Mouse (Mus musculus) bone marrow, adult 2 months (tissue): ENCODE results near the gene Cul3. TPM values are rescaled to one million over a fixed set of nuclear protein-coding genes. Genes with fewer than 3 reads are reported as not detected.
A peak's percentile ranks its signal among the peaks of the same experiment; 100 is the strongest.

Source experiments
- H3K27ac ChIP-seq: fragments of 200-500 bp; 2 replicates; pipeline ENCODE4 v1.5.1; 2012; ENCODE audit warnings: low read depth, mild to moderate bottlenecking, control low read depth, inconsistent platforms, low read length; ENCODE audit not compliant: control insufficient read depth, poor library complexity, insufficient read depth
- H3K4me1 ChIP-seq: fragments of 200-500 bp; 2 replicates; pipeline ENCODE4 v1.6.1; 2011; ENCODE audit warnings: low read length; ENCODE audit not compliant: control insufficient read depth, insufficient read depth
- H3K4me3 ChIP-seq: fragments of 200-500 bp; replicated peaks from 2 replicates; pipeline ENCODE3; 2011; ENCODE audit warnings: mild to moderate bottlenecking, low read depth, low read length, control low read depth; ENCODE audit not compliant: control insufficient read depth
- CTCF ChIP-seq: fragments of 200-500 bp; IDR thresholded peaks from 2 replicates; pipeline ENCODE4 v1.5.1; 2011; ENCODE audit warnings: low read length, control low read depth; ENCODE audit not compliant: control insufficient read depth, insufficient read depth
- POLR2A ChIP-seq: fragments of 200-500 bp; IDR thresholded peaks from 2 replicates; pipeline ENCODE4 v1.6.1; 2011; ENCODE audit warnings: low read depth, mild to moderate bottlenecking, control low read depth, low read length, borderline replicate concordance; ENCODE audit not compliant: control insufficient read depth
- WGBS: fragments of 180-500 bp; shearing (Covaris S2); methylation state at CpG from one replicate; pipeline ENCODE4 v1.1.7; 2018; 5-methylcytosine and 5-hydroxymethylcytosine counted together
- polyA plus RNA-seq: library from polyadenylated mRNA; stranded (reverse); fragments of >200 nt; gene quantifications from 2 replicates; pipeline ENCODE4 v1.2.4, GENCODE M21; 2011; ENCODE audit warnings: low replicate concordance; ENCODE audit not compliant: missing spikeins, insufficient read depth, insufficient read length

The Cul3 gene
- 29.7 and 48.5 TPM in 2 replicates for polyA plus RNA-seq

GRCm38 (mm10) chr1:80340436-80341376 is at the start of gene Cul3:
Gene Cul3 (minus strand): TSS chr1:80340480.
- TF ChIP-seq CTCF = no peak
- TF ChIP-seq POLR2A = peak; percentile 95
- 2% methylated on average over 83 of the region's 85 CpGs for WGBS

DNA sequence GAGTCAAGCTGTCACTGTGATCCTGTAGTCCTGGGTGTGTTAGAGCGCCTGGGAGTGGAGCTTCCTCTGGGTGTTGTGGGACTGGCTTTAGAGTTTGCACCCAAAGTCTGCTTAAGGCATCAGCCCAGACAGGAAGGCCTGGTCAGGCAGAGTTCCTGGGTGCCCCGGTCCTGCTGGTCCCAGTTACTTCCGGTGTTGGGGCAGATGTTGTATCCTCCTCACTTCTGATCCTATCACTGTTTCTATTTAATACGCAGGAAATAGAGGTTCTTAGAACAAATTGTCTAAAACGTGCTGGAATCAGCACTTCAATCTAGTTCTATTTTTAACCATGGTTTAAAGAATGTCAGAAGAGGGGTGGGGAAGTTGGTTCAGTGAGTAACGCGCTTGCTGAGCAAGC is 49.2 kb upstream of the Cul3 start:
- WGBS = 11% methylated on average over 7 of the region's 7 CpGs
- Histone ChIP-seq H3K27ac (peak overlapping the region; percentile 45; the same call in 1 of the 2 replicates), H3K4me1 (no peaks in the 10 kb centered on the region; the same call in none of the 2 replicates), H3K4me3 (no peak overlapping the region)
- TF ChIP-seq POLR2A = no peak
- TF ChIP-seq CTCF = no peak

More at GRCm38 (mm10) chr1:80340436-80341376, at the start of gene Cul3:
- peak within 1 kb of the TSS; percentile 99 for H3K27ac ChIP-seq
- H3K4me1 ChIP-seq = peaks cover 1% of the 10 kb centered on the region; the same call in 1 of the 2 replicates
- H3K4me3 ChIP-seq = peak within 1 kb of the TSS; percentile 98

DNA sequence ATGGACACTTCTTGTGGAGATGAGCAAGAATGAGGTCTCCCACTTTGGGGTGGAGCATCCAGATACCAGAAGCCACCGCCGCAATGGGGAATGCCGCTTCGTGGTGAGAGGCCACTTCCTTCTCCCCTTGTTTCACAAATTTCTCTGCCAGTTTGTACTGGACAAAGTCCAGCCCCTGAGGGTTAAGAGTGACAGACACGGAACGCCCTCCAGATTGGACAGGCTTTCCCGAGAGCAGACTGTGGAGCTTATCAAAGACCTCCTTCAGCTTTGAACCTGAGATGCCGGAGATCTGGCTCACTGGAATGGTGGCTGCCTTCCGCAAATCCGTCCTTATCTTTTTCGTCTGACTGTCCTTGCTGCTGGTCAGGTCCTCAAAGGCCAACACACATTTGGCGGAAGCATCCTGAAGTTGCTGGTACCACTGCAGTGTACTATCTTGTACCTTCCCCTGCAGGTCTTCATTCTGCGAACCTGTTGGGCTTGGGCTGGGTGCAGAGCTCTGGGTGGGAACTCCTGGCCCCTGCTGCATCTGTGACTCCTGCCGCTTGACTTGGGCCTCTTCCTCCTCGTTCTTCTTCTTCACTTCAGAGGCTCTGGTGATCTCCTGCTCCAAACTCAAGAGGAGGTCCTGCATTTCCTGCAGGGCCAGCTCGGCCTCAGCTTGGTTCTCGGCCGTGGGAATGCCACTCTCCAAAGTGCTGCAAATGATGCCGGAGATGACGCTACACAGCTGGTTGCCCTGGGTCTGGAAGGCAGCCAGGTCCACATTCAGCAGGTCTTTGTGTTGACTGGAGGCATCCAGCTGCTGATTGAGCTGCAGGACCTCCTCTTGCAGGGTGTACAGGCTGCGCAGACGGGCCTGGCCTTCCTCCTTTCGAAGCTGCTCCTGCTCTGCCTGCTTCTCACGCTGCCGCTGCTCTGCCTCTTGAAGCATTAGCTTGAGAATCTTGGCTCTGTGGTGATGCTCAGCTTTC is 43.6 kb upstream of the Cul3 start:
- peak overlapping the region; percentile 43 for H3K4me3 ChIP-seq
- 9% methylated on average over 25 of the region's 25 CpGs for WGBS

DNA sequence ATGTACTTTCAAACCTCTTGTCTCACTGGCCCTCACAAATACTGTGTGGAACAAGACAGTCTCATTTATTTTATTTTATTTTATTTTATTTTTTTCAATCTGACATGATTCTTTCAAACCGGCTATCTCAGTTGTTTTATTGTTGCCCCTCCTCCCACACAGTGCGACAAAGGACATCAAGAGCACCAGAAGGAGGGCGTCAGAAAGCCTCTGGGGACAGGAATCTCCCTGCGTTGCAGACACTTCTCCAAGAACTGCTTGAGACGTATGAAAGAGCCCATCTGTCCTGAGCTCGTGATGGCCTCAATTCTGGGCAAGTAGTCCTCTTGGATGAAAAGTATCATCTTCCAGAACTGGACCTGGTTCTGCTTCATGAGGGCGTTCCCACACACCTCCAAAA is 42.6 kb upstream of the Cul3 start:
- Histone ChIP-seq H3K27ac (no peak overlapping the region), H3K4me3 (no peak overlapping the region), H3K4me1 (peaks cover 7% of the 10 kb centered on the region)
- WGBS = 39% methylated on average over 7 of the region's 7 CpGs
- TF ChIP-seq POLR2A = no peak
- TF ChIP-seq CTCF = no peak

More for the DNA sequence above, 43.6 kb upstream of the Cul3 start:
- peak overlapping the region; percentile 4 for H3K27ac ChIP-seq
- H3K4me1 ChIP-seq = peaks cover 7% of the 10 kb centered on the region
- TF ChIP-seq CTCF (0 out of 2 replicates have a peak, but pooled peaks have one; percentile 2), POLR2A (peak; percentile 12; the same call in 1 of the 2 replicates)

DNA sequence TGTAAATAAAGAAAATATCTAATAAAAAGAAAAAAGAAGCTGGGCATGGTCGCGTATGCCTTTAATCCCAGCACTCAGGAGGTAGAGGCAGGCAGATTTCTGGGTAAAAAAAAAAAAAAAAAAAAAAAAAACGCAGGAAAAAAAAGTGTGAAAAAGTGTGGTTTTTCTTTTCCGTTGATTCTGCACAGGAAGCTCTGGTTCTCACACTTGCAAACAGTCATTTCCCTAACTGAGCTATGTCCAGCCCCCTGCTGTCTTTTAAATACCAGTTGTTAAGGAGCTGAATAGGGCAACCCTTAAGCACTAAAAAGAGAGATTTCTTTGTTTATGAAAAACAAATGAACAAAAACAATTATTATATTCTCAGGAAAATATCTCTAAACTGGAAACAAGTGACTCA is 41.0 kb upstream of the Cul3 start:
- no peak for TF ChIP-seq POLR2A
- no peak for TF ChIP-seq CTCF
- WGBS = under 1% methylated on average over 4 of the region's 4 CpGs

GRCm38 (mm10) chr1:80372010-80372409 is 31.7 kb upstream of the Cul3 start:
- TF ChIP-seq CTCF = no peak
- TF ChIP-seq POLR2A = no peak
- WGBS = 56% methylated on average over 3 of the region's 3 CpGs
- Histone ChIP-seq H3K27ac (no peak overlapping the region), H3K4me1 (peaks cover 1% of the 10 kb centered on the region; the same call in 1 of the 2 replicates), H3K4me3 (no peak overlapping the region)

More for the DNA sequence above, 41.0 kb upstream of the Cul3 start:
- H3K4me3 ChIP-seq = no peak overlapping the region
- no peak overlapping the region for H3K27ac ChIP-seq
- peaks cover 7% of the 10 kb centered on the region for H3K4me1 ChIP-seq

- no peak overlapping the region for H3K27ac ChIP-seq
- 80% methylated on average over 3 of the region's 3 CpGs for whole genome bisulfite sequencing
- no peak for TF ChIP-seq POLR2A
- no peak for TF ChIP-seq CTCF
- no peak overlapping the region for H3K4me3 ChIP-seq
- peaks cover 1% of the 10 kb centered on the region; the same call in 1 of the 2 replicates for H3K4me1 ChIP-seq
Measured at GRCm38 (mm10) chr1:80371189-80371889, 31.1 kb upstream of the Cul3 start.
